Mouse (Mus musculus): ENCODE measurements around the gene Tm4sf1.

Tm4sf1 gene

GRCm38 (mm10) chr3:57287854-57288720 is 13.7 kb downstream of the Tm4sf1 start:
- in situ Hi-C loops (cut with MboI, MseI), result no loop called here

GRCm38 (mm10) chr3:57287438-57287837 is 14.3 kb downstream of the Tm4sf1 start:
- in situ Hi-C loops (cut with MboI, MseI), result no loop called here

- in situ Hi-C loops (cut with MboI, MseI), result no loop called here
Observed at GRCm38 (mm10) chr3:57278225-57278624, 23.6 kb downstream of the Tm4sf1 start.

- in situ Hi-C loops (cut with MboI, MseI), result no loop called here
Observed at GRCm38 (mm10) chr3:57277453-57277852, 24.3 kb downstream of the Tm4sf1 start.

GRCm38 (mm10) chr3:57276821-57277220 is 25.0 kb downstream of the Tm4sf1 start:
- in situ Hi-C loops (cut with MboI, MseI), result no loop called here

GRCm38 (mm10) chr3:57268994-57269393 is 32.8 kb downstream of the Tm4sf1 start:
- in situ Hi-C loops (cut with MboI, MseI), result loop anchor here (5.0 to 25.0 kb wide), 2 partner anchors 343 to 737 kb away; no protein-coding TSS in a partner anchor

- in situ Hi-C loops (cut with MboI, MseI), result loop anchor here (5.0 to 25.0 kb wide), 2 partner anchors 345 to 735 kb away; no protein-coding TSS in a partner anchor
Observed at GRCm38 (mm10) chr3:57267559-57268173, 34.1 kb downstream of the Tm4sf1 start.

GRCm38 (mm10) chr3:57253041-57253440 is 48.7 kb downstream of the Tm4sf1 start:
- in situ Hi-C loops (cut with MboI, MseI), result loop anchor here (25.0 kb wide), 1 partner anchor 359 kb away; no protein-coding TSS in a partner anchor

- in situ Hi-C loops (cut with MboI, MseI), result loop anchor here (25.0 kb wide), 1 partner anchor 360 kb away; no protein-coding TSS in a partner anchor
Observed at GRCm38 (mm10) chr3:57252551-57252950, 49.2 kb downstream of the Tm4sf1 start.

GRCm38 (mm10) chr3:57245242-57245641 is 56.5 kb downstream of the Tm4sf1 start:
- in situ Hi-C loops (cut with MboI, MseI), result no loop called here

Data from T-helper 1 cell (primary cell).